ENCODE assay signal across 14 mouse cellular contexts in the genomic region with DNA sequence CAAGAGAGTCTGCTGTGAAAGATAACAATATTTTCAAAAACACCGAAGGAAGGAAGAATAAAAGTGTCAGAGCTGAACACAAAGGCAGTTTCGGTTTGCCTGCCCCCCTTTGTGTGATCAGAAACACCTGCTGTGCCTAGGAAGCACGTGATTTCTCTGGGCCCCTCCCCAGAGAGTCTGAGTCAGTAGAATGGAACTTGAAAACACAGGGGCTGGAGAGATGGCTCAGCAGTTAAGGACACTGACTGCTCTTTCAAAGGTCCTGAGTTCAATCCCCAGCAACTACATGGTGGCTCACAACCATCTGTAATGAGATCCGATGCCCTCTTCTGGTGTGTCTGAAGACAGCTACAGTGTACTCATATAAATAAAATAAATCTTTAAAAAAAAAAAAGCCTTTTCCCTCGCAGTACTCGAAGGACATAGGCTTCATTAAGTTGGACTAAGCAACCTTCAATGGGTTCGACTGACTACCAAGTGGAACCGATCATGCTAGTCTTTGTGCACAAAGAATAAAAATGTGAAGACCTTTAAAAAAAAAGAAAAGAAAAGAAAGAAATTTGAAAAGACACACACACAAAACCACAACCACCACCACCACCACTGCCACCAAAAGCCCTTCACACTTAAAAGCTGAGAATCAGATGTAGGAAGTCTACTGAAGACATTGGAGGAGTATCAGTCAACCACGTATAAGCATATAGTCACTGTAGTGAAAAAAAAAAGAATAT.
A peak's percentile ranks its signal among the peaks of the same experiment; 100 is the strongest.
DNase-seq lines count a peak whose midpoint lies in the region; ATAC-seq and TF ChIP-seq lines count a peak whose summit lies in the region.
"Had no signal": no experiment of that assay in that cellular context is flagged by ENCODE, and none has a peak within 500 bp of the region (broad histone marks: within the 10 kb centered on the region; RNA-seq: fewer than 3 reads in every experiment).

No protein-coding gene starts in this region.

- no peaks in the 10 kb centered on the region for H3K4me1 ChIP-seq in midbrain, embryonic 14.5 days (ENCODE audit: control insufficient read depth, insufficient read depth, low read length)
- H3K4me1 ChIP-seq in midbrain, embryonic 16.5 days (ENCODE audit: control insufficient read depth, insufficient read depth, low read length): no peaks in the 10 kb centered on the region
- no peaks in the 10 kb centered on the region for H3K4me1 ChIP-seq in intestine, embryonic 16.5 days (ENCODE audit: control insufficient read depth, insufficient read depth, low read length)
- H3K4me1 ChIP-seq: limb, embryonic 12.5 days had no signal

- H3K4me3 ChIP-seq in midbrain, embryonic 14.5 days (replicated peaks; ENCODE audit: low read depth, low read length): no peak overlapping the region
- no peak overlapping the region for H3K4me3 ChIP-seq in midbrain, embryonic 16.5 days (ENCODE audit: low read depth, low read length)
- H3K4me3 ChIP-seq in myocyte: no peak overlapping the region
- no peak overlapping the region for H3K4me3 ChIP-seq in intestine, embryonic 16.5 days (ENCODE audit: low read length)
- H3K4me3 ChIP-seq: limb, embryonic 12.5 days had no signal

- H3ac ChIP-seq in myocyte (ENCODE audit: control insufficient read depth, insufficient read length): no peak overlapping the region

- peak; percentile 27 for DNase-seq in embryo, embryonic 11 days
- DNase-seq in embryo, embryonic 10 days (ENCODE audit: low spot score): no peak
- peak; percentile 33 for DNase-seq in midbrain, embryonic 14.5 days
- DNase-seq in thymus, postnatal 36 days: peak; percentile 57 to 79
- DNase-seq in heart, postnatal 36 days: no peak
- DNase-seq: adrenal gland, postnatal 10 days; cerebellum, postnatal 10 days; heart, adult 11 months; lung, postnatal 4 days had no signal

- no peaks in the 10 kb centered on the region for H3K36me3 ChIP-seq in midbrain, embryonic 14.5 days (ENCODE audit: control insufficient read depth, insufficient read depth, low read length)
- H3K36me3 ChIP-seq in midbrain, embryonic 16.5 days (ENCODE audit: control insufficient read depth, insufficient read depth, low read length): no peaks in the 10 kb centered on the region
- no peaks in the 10 kb centered on the region for H3K36me3 ChIP-seq in myocyte (ENCODE audit: control insufficient read depth, insufficient read depth)
- H3K36me3 ChIP-seq in intestine, embryonic 16.5 days (ENCODE audit: control insufficient read depth, insufficient read depth, low read length): no peaks in the 10 kb centered on the region
- H3K36me3 ChIP-seq: limb, embryonic 12.5 days had no signal

- no peaks in the 10 kb centered on the region for H3K9me3 ChIP-seq in midbrain, embryonic 14.5 days (ENCODE audit: control insufficient read depth, low read length)
- no peaks in the 10 kb centered on the region for H3K9me3 ChIP-seq in midbrain, embryonic 16.5 days (replicated peaks; ENCODE audit: control insufficient read depth, low read length, poor library complexity, severe bottlenecking)
- H3K9me3 ChIP-seq in intestine, embryonic 16.5 days (ENCODE audit: control insufficient read depth, low read length): no peaks in the 10 kb centered on the region

- H3K79me2 ChIP-seq in myocyte (ENCODE audit: control insufficient read depth, insufficient read depth): no peaks in the 10 kb centered on the region

- no peak overlapping the region for H3K27ac ChIP-seq in midbrain, embryonic 14.5 days (replicated peaks; ENCODE audit: low read depth, low read length)
- no peak overlapping the region for H3K27ac ChIP-seq in midbrain, embryonic 16.5 days (ENCODE audit: low read length)
- H3K27ac ChIP-seq in intestine, embryonic 16.5 days (ENCODE audit: low read length): no peak overlapping the region
- H3K27ac ChIP-seq: limb, embryonic 12.5 days had no signal

- H3K9ac ChIP-seq in midbrain, embryonic 14.5 days (replicated peaks; ENCODE audit: low read length): no peak overlapping the region
- no peak overlapping the region for H3K9ac ChIP-seq in midbrain, embryonic 16.5 days (ENCODE audit: low read depth, low read length)
- no peak overlapping the region for H3K9ac ChIP-seq in intestine, embryonic 16.5 days (ENCODE audit: low read depth, low read length)
- H3K9ac ChIP-seq: limb, embryonic 12.5 days had no signal

- intact Hi-C loops in heart, postnatal 36 days (cut with DNase I): no loop called here

- H3K27me3 ChIP-seq in midbrain, embryonic 14.5 days (ENCODE audit: control insufficient read depth, insufficient read depth, low read length): no peaks in the 10 kb centered on the region
- H3K27me3 ChIP-seq in midbrain, embryonic 16.5 days (ENCODE audit: control insufficient read depth, insufficient read depth, low read depth, low read length): no peaks in the 10 kb centered on the region
- no peaks in the 10 kb centered on the region for H3K27me3 ChIP-seq in myocyte (ENCODE audit: control insufficient read depth, insufficient read depth, insufficient read length)
- no peaks in the 10 kb centered on the region for H3K27me3 ChIP-seq in intestine, embryonic 16.5 days (replicated peaks; ENCODE audit: control insufficient read depth, insufficient read depth, low read length)
- H3K27me3 ChIP-seq: limb, embryonic 12.5 days had no signal

- H3K4me2 ChIP-seq in midbrain, embryonic 14.5 days (ENCODE audit: low read length): no peak overlapping the region
- H3K4me2 ChIP-seq in midbrain, embryonic 16.5 days (ENCODE audit: low read length): no peak overlapping the region
- H3K4me2 ChIP-seq in myocyte (ENCODE audit: low read depth): no peak overlapping the region
- no peak overlapping the region for H3K4me2 ChIP-seq in intestine, embryonic 16.5 days (ENCODE audit: low read depth, low read length)
- H3K4me2 ChIP-seq: limb, embryonic 12.5 days had no signal

- 52% methylated on average over 9 of the region's 9 CpGs for WGBS in midbrain, embryonic 14.5 days
- WGBS in midbrain, embryonic 16.5 days: 53% methylated on average over 9 of the region's 9 CpGs
- 55% methylated on average over 9 of the region's 9 CpGs for WGBS in intestine, embryonic 16.5 days

- ATAC-seq in midbrain, embryonic 14.5 days (ENCODE audit: low FRiP score, low TSS enrichment): no peak
- no peak for ATAC-seq in midbrain, embryonic 16.5 days
- ATAC-seq in intestine, embryonic 16.5 days: no peak
- ATAC-seq: hindbrain, embryonic 16.5 days had no signal

- no peak for TF ChIP-seq POLR2A in myocyte (IDR thresholded peaks at IDR 0.05; ENCODE audit: insufficient read length, low read depth)

TF ChIP-seq in myocyte, 11 proteins besides CTCF, POLR2A, EP300 and RAD21:
- TF ChIP-seq SRF (IDR thresholded peaks at IDR 0.05; ENCODE audit: control insufficient read depth, insufficient read length, low read depth) (no peak), USF1 (IDR thresholded peaks at IDR 0.05; ENCODE audit: low read depth) (peak; percentile 12), MYOD1 (IDR thresholded peaks at IDR 0.05; ENCODE audit: control insufficient read depth in 1 of 3, insufficient read length in 2 of 3, low read depth in 2 of 3) (peak in 1 of 3 experiments; percentile 16), CEBPB (IDR thresholded peaks at IDR 0.05; ENCODE audit: insufficient read depth, poor library complexity, severe bottlenecking) (no peak), MYOG (IDR thresholded peaks at IDR 0.05; ENCODE audit: control insufficient read depth in 1 of 3, insufficient read depth in 1 of 3, insufficient read length in 2 of 3, low read depth in 2 of 3) (no peak)

Comparison
In these comparisons a context has a peak if more than half of its experiments do, and no peak if none do; other contexts are left out.
1. DNase-seq: peak in embryo, embryonic 11 days (single experiment), midbrain, embryonic 14.5 days (single experiment) and thymus, postnatal 36 days (2 of 2); none in embryo, embryonic 10 days (single experiment) and heart, postnatal 36 days (0 of 2).